ENCODE assay signal across 11 mouse cellular contexts in genomic region chr14:25629866-25630606, GRCm38 (mm10).
DNase-seq lines count a peak whose midpoint lies in the region; ATAC-seq and TF ChIP-seq lines count a peak whose summit lies in the region.
"Had no signal": no experiment of that assay in that cellular context is flagged by ENCODE, and none has a peak within 500 bp of the region (broad histone marks: within the 10 kb centered on the region; RNA-seq: fewer than 3 reads in every experiment).

No protein-coding gene starts in this region.

- no peak overlapping the region for H3K9ac ChIP-seq in embryonic facial prominence, embryonic 15.5 days

- TF ChIP-seq POLR2A in cortical plate, adult 2 months (IDR thresholded peaks at IDR 0.05; ENCODE audit: extremely low read depth, insufficient read depth, low read length): no peak
- no peak for TF ChIP-seq POLR2A in thymus, adult 2 months (IDR thresholded peaks at IDR 0.05; ENCODE audit: control insufficient read depth, extremely low read depth, insufficient read depth, low read length, poor library complexity)

- H3K9me3 ChIP-seq in embryonic facial prominence, embryonic 15.5 days (replicated peaks): no peaks in the 10 kb centered on the region
- H3K9me3 ChIP-seq in embryonic facial prominence, embryonic 10.5 days: no peaks in the 10 kb centered on the region

- peaks cover 57% of the 10 kb centered on the region for H3K4me1 ChIP-seq in embryonic facial prominence, embryonic 15.5 days
- H3K4me1 ChIP-seq in embryonic facial prominence, embryonic 10.5 days: peaks cover 34% of the 10 kb centered on the region
- H3K4me1 ChIP-seq in cortical plate, adult 2 months (ENCODE audit: control insufficient read depth, insufficient read depth, low read length): peaks cover 18% of the 10 kb centered on the region
- peaks cover 3% of the 10 kb centered on the region; the same call in 1 of the 2 replicates for H3K4me1 ChIP-seq in thymus, adult 2 months (replicated peaks; ENCODE audit: control insufficient read depth, insufficient read depth, low read length)

- ATAC-seq in embryonic facial prominence, embryonic 15.5 days (ENCODE audit: insufficient number of reproducible peaks, low FRiP score, low TSS enrichment, low read depth): no peak
- no peak for ATAC-seq in megakaryocyte progenitor cell, adult 5-6 weeks (replicated peaks; ENCODE audit: poor library complexity)

- 0 out of 2 replicates have a peak overlapping the region, but pooled peaks have one; percentile 2 for H3K27ac ChIP-seq in embryonic facial prominence, embryonic 15.5 days (replicated peaks)
- H3K27ac ChIP-seq in embryonic facial prominence, embryonic 10.5 days (replicated peaks): no peak overlapping the region
- peak overlapping the region; percentile 20; the same call in 1 of the 2 replicates for H3K27ac ChIP-seq in cortical plate, adult 2 months (ENCODE audit: insufficient read depth, low read length)
- no peak overlapping the region for H3K27ac ChIP-seq in thymus, adult 2 months (ENCODE audit: control insufficient read depth, insufficient read depth, low read length)

- intact Hi-C loops in left cerebral cortex, postnatal 25 days (cut with DNase I): no loop called here

- H3K4me3 ChIP-seq in embryonic facial prominence, embryonic 15.5 days (replicated peaks): no peak overlapping the region
- H3K4me3 ChIP-seq in embryonic facial prominence, embryonic 10.5 days: no peak overlapping the region
- no peak overlapping the region for H3K4me3 ChIP-seq in cortical plate, adult 2 months (ENCODE audit: insufficient read depth, low read length)
- H3K4me3 ChIP-seq in thymus, adult 2 months (ENCODE audit: control insufficient read depth, insufficient read depth, low read length): no peak overlapping the region

- 80% methylated on average over 12 of the region's 12 CpGs for WGBS in embryonic facial prominence, embryonic 15.5 days
- 84% methylated on average over 12 of the region's 12 CpGs for WGBS in embryonic facial prominence, embryonic 10.5 days
- WGBS in thymus, adult 2 months: 92% methylated on average over 12 of the region's 12 CpGs

- TF ChIP-seq CTCF in cortical plate, adult 2 months (IDR thresholded peaks at IDR 0.05; ENCODE audit: extremely low read depth, insufficient read depth, low read length): no peak
- TF ChIP-seq CTCF in thymus, adult 2 months (IDR thresholded peaks at IDR 0.05; ENCODE audit: borderline replicate concordance, control insufficient read depth, extremely low read depth, insufficient read depth, low read length, poor library complexity): no peak

- H3K27me3 ChIP-seq in embryonic facial prominence, embryonic 15.5 days: no peaks in the 10 kb centered on the region
- no peaks in the 10 kb centered on the region for H3K27me3 ChIP-seq in embryonic facial prominence, embryonic 10.5 days (replicated peaks; ENCODE audit: low read depth, poor library complexity, severe bottlenecking)
- H3K27me3 ChIP-seq in thymus, adult 2 months (ENCODE audit: control insufficient read depth, insufficient read depth, low read length): no peaks in the 10 kb centered on the region

- 0 out of 2 replicates have a peak, but pooled peaks cover 4% of the 10 kb centered on the region for H3K36me3 ChIP-seq in embryonic facial prominence, embryonic 15.5 days
- peaks cover 88% of the 10 kb centered on the region for H3K36me3 ChIP-seq in embryonic facial prominence, embryonic 10.5 days (replicated peaks)
- no peaks in the 10 kb centered on the region for H3K36me3 ChIP-seq in thymus, adult 2 months (ENCODE audit: control insufficient read depth, insufficient read depth, low read length)

- DNase-seq in embryonic facial prominence, embryonic 10.5 days (ENCODE audit: low spot score): no peak
- DNase-seq in layer of hippocampus, adult 11-12 months (ENCODE audit: low spot score): peak; percentile 42
- DNase-seq in layer of hippocampus, postnatal 36 days: no peak
- DNase-seq in left cerebral cortex, postnatal 25 days (ENCODE audit: low spot score in 2 of 2): peak; percentile 54 to 81
- DNase-seq in thymus, adult 2 months: no peak
- DNase-seq: cerebellum, postnatal 25 days; kidney, adult 11 months; lung, postnatal 4 days had no signal

- H3K4me2 ChIP-seq in embryonic facial prominence, embryonic 15.5 days (replicated peaks): no peak overlapping the region

Comparison
In these comparisons a context has a peak if more than half of its experiments do, and no peak if none do; other contexts are left out.
1. H3K27ac ChIP-seq: peak in embryonic facial prominence, embryonic 15.5 days (single experiment) and cortical plate, adult 2 months (single experiment); none in embryonic facial prominence, embryonic 10.5 days (single experiment) and thymus, adult 2 months (single experiment).
2. DNase-seq: peak in layer of hippocampus, adult 11-12 months (single experiment) and left cerebral cortex, postnatal 25 days (2 of 2); none in embryonic facial prominence, embryonic 10.5 days (single experiment), layer of hippocampus, postnatal 36 days (0 of 2) and thymus, adult 2 months (single experiment).